Mouse (Mus musculus): ENCODE measurements around the gene Actn4.

The Actn4 gene

GRCm38 (mm10) chr7:28961927-28962670, at the start of gene Actn4:
Gene Actn4, minus strand, starts transcription at chr7:28962340.
- DNase-seq (ENCODE audit: low spot score) = peak; percentile 100

GRCm38 (mm10) chr7:29008714-29009113, 46.6 kb upstream of the Actn4 start:
- no peak for DNase-seq (ENCODE audit: low spot score)

- DNase-seq (ENCODE audit: low spot score) = no peak
Observed at GRCm38 (mm10) chr7:29008171-29008570, 46.0 kb upstream of the Actn4 start.

DNA sequence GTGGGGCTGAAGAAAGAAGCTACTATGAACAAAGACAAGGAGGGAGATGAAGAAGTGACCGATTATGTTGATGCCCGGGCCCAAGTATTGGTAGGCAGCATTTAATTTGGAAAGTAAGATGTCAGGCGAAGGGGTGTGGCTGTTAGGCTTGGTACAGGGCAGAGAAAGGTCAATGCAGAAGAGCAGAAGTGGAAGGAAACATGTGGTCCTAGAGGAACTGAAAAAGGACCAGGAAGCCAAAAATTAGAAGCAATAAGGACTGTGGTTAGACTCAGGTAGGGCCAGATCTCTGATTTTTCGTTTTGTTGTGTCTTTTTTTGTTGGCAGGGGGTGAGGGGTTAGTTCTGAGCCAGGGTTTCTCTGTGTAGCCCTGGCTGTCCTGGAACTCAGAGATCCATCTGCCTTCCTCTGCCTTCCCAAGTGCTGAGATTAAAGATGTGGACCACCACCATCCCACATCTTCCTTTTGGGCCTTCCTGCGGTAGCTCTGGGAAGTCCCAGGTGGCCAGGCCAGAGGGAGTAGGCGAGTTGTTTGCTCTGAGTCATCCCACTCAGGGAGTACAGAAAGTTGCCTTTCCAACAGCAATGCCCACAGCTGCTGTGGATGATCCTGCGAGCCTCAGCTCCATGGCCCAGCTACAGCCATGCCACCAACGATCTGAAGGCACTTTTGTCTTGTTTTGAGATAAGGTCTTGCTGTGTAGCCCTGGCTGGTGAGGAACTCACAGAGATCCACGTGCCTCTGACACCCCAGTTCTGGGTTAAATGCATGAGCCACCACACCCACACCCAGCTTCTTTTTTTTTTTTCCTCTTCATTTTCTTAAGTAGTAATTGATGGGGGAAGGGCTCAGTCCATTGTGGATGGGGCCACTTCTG, 45.3 kb upstream of the Actn4 start:
- no peak for DNase-seq (ENCODE audit: low spot score)

GRCm38 (mm10) chr7:29000651-29001605, 38.8 kb upstream of the Actn4 start:
- peak; percentile 77 for DNase-seq (ENCODE audit: low spot score)

DNA sequence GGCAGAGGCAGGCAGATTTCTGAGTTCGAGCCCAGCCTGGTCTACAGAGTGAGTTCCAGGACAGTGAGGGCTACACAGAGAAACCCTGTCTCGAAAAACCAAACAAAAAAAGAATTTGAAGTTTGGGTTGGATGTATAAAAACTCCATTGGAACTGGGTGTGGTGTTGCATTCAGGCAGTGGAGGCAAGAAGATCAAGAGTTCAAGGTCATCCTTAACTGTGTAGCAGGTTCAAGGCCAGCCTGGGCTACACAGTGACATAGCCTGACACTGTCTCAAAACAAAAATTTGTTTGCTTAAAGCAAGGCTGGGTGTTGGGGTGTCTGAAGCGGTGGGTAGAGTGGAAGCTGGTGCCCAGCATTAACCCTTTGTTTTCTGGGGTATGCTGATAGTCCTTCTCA, 31.3 kb upstream of the Actn4 start:
- DNase-seq (ENCODE audit: low spot score) = no peak

DNA sequence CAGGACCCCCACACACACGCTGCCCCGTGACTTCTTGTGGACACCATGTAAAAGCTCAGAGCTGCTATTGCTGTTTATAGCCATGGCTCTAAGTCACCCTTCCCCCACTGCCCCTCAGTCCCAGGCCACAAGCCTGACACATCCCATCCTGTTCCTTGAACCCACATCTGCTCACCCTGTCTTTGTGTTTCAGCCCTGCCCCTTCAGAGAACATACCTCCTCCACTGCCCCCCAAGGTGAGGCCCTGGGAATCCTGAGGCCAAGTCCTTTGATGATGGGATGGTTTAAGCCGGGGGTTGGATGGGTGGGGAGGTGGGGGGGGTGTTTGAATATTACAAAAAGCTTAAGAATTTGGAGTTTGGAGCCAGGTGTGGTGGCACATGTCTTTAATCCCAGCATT, 30.9 kb upstream of the Actn4 start:
- DNase-seq (ENCODE audit: low spot score) = no peak

DNA sequence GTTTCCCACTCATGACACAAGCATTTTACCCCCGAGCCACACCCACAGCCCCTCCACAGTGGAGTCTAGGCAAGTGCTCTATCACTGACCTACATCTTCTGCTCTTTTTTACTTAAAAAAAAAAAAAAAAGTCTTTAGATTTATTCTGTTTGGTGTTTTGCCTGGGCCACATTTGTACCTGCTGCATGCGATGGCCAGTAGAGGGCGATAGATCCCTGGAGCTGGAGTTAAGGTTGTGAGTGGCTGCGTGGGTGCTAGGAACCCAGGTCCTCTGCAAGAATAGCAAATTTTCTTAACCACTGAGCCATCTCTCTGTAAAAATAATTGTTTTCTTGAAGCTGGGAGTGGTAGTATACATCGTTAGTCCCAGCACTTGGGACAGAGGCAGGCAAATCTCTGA, 29.5 kb upstream of the Actn4 start:
- no peak for DNase-seq (ENCODE audit: low spot score)

DNA sequence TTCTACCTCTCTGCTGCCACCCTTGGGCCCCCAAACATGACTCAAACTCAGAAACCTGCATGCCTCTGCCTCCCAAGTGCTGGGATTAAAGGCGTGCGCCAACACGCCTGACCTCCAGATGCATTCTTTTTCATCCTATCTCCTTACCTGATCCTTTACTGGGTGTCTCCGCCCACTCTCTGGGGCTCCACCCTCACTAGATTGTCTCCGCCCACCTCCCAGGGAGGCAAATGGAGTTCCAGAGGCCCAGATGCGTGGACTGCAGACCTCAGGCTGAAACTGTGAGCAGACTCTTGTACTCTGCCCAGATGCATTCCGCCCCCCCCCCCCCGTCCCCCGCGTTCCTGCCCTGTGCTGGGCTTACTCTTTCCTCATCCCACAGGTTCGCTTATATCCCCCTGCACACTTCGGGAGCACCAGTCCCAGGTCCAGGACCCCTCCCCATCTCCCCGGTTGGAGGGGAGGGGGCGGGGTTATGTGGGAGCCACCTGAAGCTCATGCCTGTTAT, 28.7 kb upstream of the Actn4 start:
- DNase-seq (ENCODE audit: low spot score) = no peak

- no peak for DNase-seq (ENCODE audit: low spot score)
Observed at GRCm38 (mm10) chr7:28985207-28985606, 23.1 kb upstream of the Actn4 start.

DNA sequence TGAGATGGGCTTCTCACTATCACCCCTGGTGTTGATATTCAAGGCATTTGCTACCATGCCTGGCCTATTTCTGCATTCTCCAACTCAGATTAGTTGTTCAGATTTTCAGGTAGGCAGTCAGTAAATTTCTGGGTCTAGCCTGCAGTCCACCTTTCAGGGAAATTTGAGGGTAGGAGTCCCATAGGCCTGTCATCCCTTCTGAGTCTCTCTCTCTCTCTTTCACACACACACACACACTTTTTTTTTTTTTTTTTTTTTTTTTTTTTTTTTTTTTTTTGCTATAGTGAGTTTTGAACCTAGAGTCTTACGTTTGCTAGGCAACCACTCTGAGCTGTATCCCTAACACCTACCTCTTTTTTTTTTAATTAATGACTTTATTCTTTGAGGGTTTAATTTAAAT, 22.3 kb upstream of the Actn4 start:
- no peak for DNase-seq (ENCODE audit: low spot score)

DNA sequence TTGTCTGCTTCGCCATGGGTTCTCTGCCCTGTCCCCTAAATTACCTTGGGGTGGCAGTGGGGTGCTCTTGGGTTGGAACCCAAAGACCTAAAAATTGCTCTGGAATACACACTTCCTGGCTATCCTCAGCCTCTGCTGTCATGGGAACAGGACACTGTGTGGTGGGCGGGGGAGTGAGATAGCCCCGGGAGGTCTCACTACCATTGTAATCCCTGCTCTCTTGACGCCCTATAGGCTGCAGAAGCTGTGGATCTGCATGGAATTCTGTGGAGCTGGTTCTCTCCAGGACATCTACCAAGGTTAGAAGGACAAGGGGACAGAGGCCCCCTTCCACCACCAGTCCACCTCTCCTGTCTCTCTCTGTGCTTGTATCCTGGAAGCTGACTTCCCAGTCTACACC, 21.7 kb upstream of the Actn4 start:
- DNase-seq (ENCODE audit: low spot score) = no peak

- DNase-seq (ENCODE audit: low spot score) = no peak
Observed at GRCm38 (mm10) chr7:28983141-28983564, 21.0 kb upstream of the Actn4 start.

GRCm38 (mm10) chr7:28982274-28983013, 20.3 kb upstream of the Actn4 start:
- no peak for DNase-seq (ENCODE audit: low spot score)

DNA sequence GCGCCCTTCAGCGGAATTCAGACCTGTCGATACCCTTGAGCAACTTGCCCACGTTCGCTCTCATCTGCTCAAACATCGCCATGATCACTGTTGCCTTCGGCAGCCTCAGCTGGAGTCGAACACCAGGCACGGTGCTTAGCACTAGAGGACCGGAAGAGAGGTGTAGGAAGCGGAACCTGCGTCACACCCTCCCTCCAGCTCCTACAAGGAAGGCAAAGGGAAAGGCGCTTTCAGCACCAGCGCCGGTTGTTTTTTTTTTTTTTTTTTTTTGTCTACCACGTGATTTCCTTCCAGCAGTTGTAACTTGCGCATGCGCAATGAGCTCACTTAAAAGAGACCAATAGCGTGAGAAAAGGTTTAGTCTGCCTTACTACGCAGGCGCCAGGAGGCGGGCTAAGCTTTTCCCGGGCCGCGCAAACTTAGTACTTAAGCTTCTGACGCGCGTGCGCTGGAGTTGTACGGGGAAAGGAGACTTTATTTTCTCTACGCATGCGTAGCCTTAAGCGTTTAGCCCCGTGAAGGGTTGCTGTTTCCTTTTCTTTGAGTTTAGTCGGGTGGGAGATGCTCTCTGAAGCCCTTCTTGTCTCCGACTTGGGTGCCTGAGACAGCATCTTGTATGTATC, 19.6 kb upstream of the Actn4 start, which contains the start of the genes Eif3k and Map4k1:
Eif3k (minus strand) TSS at position 214 of the 623 bp plus-strand sequence.
Map4k1 (plus strand) TSS at position 400 of the 623 bp plus-strand sequence.
- peak; percentile 98 for DNase-seq (ENCODE audit: low spot score)

- no peak for DNase-seq (ENCODE audit: low spot score)
Observed at GRCm38 (mm10) chr7:28977556-28977955, 15.4 kb upstream of the Actn4 start.

DNA sequence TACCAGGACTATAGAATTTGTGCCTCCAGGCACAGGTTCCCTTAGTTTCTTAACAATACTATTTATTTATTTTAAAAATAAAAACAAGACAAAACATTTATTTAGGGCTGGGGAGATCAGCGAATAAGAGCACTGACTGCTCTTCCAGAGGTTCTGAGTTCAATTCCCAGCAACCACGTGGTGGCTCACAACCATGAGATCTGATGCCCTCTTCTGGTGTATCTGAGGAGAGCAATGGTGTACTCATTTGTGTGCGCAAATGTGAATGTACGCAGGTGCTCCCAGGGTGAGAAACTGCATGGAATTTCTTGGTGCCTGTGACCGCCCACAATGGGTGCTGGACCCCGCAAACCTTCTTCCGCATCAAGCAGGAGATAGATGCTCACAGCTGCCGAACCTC, 10.9 kb upstream of the Actn4 start:
- no peak for DNase-seq (ENCODE audit: low spot score)

DNA sequence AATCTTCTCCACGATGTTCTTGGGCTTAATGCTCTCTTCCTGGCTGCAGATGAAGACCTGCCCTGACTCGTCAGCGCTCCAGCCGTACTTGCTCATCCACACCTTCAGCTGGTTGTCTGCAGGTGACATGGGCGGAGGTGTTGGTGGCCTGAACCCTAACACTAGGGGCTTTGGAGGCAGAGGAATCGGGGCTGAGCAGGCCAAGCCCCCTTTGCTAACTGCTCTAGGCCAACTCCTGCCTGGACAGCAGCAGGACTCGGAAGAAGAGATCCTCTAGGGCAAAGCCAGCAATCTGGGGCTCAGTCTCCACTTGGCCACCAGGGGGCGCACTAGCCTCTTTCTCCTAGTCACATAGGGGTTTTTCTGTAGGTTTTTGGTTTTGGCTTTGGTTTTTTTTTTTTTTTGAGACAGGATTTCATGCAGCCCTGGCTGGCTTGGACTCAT, 10.4 kb upstream of the Actn4 start:
- peak; percentile 86 for DNase-seq (ENCODE audit: low spot score)

DNA sequence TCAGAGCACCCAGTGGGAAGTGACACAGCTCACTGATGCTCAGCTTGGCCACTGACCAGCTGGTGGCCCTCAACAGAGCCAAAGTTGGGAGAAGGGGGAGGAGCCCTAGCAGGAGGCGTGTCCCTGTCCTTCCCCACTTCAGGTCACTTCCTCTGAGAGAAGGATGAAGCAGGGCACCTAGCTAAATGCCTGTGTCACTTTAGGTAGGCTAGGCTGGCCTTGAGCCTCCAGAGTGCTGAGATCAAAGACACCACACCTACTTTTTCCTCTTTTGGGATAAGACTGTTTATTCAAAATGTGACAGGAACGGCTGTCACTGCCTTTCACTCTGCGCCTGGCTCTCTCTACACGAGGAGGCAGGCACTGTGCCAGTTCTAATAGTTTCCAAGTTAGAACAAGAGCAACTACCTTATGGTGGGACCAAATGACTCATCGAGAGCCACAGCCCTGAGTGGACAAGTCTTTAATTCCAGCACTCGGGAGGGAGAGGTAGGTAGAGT, 9.7 kb upstream of the Actn4 start:
- peak; percentile 83 for DNase-seq (ENCODE audit: low spot score)

DNA sequence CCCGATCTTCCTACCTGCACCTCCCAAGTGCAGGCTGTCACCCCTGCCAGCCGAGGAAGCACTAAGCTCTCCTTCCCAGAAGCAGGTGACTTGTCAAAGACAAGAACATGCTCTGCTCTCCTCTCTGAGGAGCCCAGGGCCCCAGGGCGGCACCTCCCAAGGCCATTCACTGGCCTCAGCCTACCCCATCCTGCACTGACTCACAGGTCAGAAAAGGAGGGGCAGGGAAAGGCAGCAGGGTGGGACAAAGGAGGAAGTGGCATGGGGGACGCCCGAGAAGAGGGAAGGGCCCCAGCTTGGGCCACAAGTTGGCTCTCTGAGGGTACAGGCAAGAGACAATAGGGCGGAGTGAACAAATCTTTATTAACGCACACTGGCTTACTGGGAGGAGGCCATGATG, 8.9 kb upstream of the Actn4 start:
- no peak for DNase-seq (ENCODE audit: low spot score)
